Mouse (Mus musculus): ENCODE measurements around the gene Ufc1. TPM values are rescaled to one million over a fixed set of nuclear protein-coding genes. Genes with fewer than 3 reads are reported as not detected.

Gene Ufc1
- total and polyA plus RNA-seq, 3 experiments, result 71.4 to 115 (median 98.4) TPM

GRCm38 (mm10) chr1:171287136-171288081 is 7.4 kb downstream of the Ufc1 start, which contains the start of gene Usp21:
Gene Usp21 (minus strand): TSS chr1:171287991.
- in situ Hi-C loops (cut with MboI; ENCODE audit: low pct_ligation_motif_present, low pct_unique_long_range_greater_than_20kb, low sequenced_read_pairs) (no loop called here), dilution Hi-C loops (cut with MboI; ENCODE audit: extremely low pct_ligation_motif_present, extremely low pct_unique_long_range_greater_than_20kb, low sequenced_read_pairs) (no loop called here)
- H3K36me3 ChIP-seq (replicated peaks in 1 of 2; ENCODE audit: control insufficient read depth in 1 of 2, insufficient read depth in 1 of 2, low read length in 1 of 2), result peaks cover 40 to 70% of the 10 kb centered on the region in 2 experiments
- H3K27me3 ChIP-seq (replicated peaks), result no peaks in the 10 kb centered on the region
- H3K27ac ChIP-seq (ENCODE audit: insufficient read depth, low read depth), result peak within 1 kb of the TSS; percentile 40
- peak within 1 kb of the TSS; percentile 87 for H3K9ac ChIP-seq (ENCODE audit: insufficient read depth, low read depth)
- peaks cover 12% of the 10 kb centered on the region for H3K79me2 ChIP-seq (replicated peaks; ENCODE audit: control insufficient read depth, extremely low read depth, insufficient read depth, poor library complexity, severe bottlenecking)
- H3K4me3 ChIP-seq (replicated peaks in 1 of 3; ENCODE audit: low read depth in 2 of 3, low read length in 2 of 3, poor library complexity in 1 of 3), result peak within 1 kb of the TSS; percentile 70 to 83 (median 81)
- peaks cover 5 to 36% of the 10 kb centered on the region in 2 experiments; a peak in 3 of 4 replicates for H3K4me1 ChIP-seq (ENCODE audit: control insufficient read depth in 1 of 2, insufficient read depth in 2 of 2)
- peak within 1 kb of the TSS; percentile 76 for H3K4me2 ChIP-seq (ENCODE audit: insufficient read depth, low read depth, poor library complexity, severe bottlenecking)
- peak; percentile 91 for DNase-seq (ENCODE audit: extremely low read depth)
- H3K9me3 ChIP-seq (replicated peaks; ENCODE audit: low read length), result no peaks in the 10 kb centered on the region
- TF ChIP-seq MAFK (IDR thresholded peaks at IDR 0.05; ENCODE audit: insufficient replicate concordance, low read length) (no peak), POLR2AphosphoS2 (IDR thresholded peaks at IDR 0.05; ENCODE audit: low read depth, low read length) (peak; percentile 90), SMC3 (IDR thresholded peaks at IDR 0.05; ENCODE audit: low read depth, low read length) (no peak), TCF12 (IDR thresholded peaks at IDR 0.05; ENCODE audit: low read depth, low read length) (peak; percentile 99), IRF4 (IDR thresholded peaks at IDR 0.05; ENCODE audit: low read depth, low read length) (peak; percentile 37; the same call in 1 of the 2 replicates), USF1 (IDR thresholded peaks at IDR 0.05; ENCODE audit: low read depth, low read length) (no peak), TBP (conservative IDR thresholded peaks at IDR 0.05; ENCODE audit: low read depth, low read length) (0 out of 2 replicates have a peak, but pooled peaks have one; percentile 62), ZMIZ1 (IDR thresholded peaks at IDR 0.05; ENCODE audit: low read depth, low read length) (peak; percentile 57; the same call in 1 of the 2 replicates), MAZ (IDR thresholded peaks at IDR 0.05; ENCODE audit: low read depth, low read length) (no peak), NELFE (IDR thresholded peaks at IDR 0.05; ENCODE audit: low read depth, low read length) (peak; percentile 87), ETS1 (conservative IDR thresholded peaks at IDR 0.05; ENCODE audit: low read depth, low read length) (no peak), MAX (IDR thresholded peaks at IDR 0.05; ENCODE audit: low read length) (no peak), MEF2A (IDR thresholded peaks at IDR 0.05; ENCODE audit: borderline replicate concordance, low read depth, low read length) (peak; percentile 54; the same call in 1 of the 2 replicates), JUND (conservative IDR thresholded peaks at IDR 0.05; ENCODE audit: low read depth, low read length) (no peak), ZNF384 (IDR thresholded peaks at IDR 0.05; ENCODE audit: low read depth, low read length) (no peak), MXI1 (IDR thresholded peaks at IDR 0.05; ENCODE audit: low read depth, low read length) (peak; percentile 78), NRF1 (IDR thresholded peaks at IDR 0.05; ENCODE audit: low read depth, low read length) (peak; percentile 95), RCOR1 (conservative IDR thresholded peaks at IDR 0.05; ENCODE audit: low read depth, low read length) (no peak), UBTF (IDR thresholded peaks at IDR 0.05; ENCODE audit: low read depth, low read length) (no peak), GABPA (IDR thresholded peaks at IDR 0.05; ENCODE audit: insufficient replicate concordance, low read depth, low read length) (no peak), PAX5 (IDR thresholded peaks at IDR 0.05; ENCODE audit: low read length) (no peak), ZC3H11A (IDR thresholded peaks at IDR 0.05; ENCODE audit: low read depth, low read length) (no peak), KAT2A (IDR thresholded peaks at IDR 0.05; ENCODE audit: insufficient replicate concordance, low read length) (peak; percentile 77; the same call in 1 of the 2 replicates), CHD2 (IDR thresholded peaks at IDR 0.05; ENCODE audit: low read length) (no peak), ZKSCAN1 (IDR thresholded peaks at IDR 0.05; ENCODE audit: borderline replicate concordance, low read depth, low read length) (no peak), USF2 (conservative IDR thresholded peaks at IDR 0.05; ENCODE audit: low read depth, low read length) (no peak), CTCF (conservative IDR thresholded peaks at IDR 0.05 in 1 of 2, IDR thresholded peaks at IDR 0.05 in 1 of 2; ENCODE audit: low read depth in 2 of 2, low read length in 2 of 2) (no peak), SIN3A (IDR thresholded peaks at IDR 0.05; ENCODE audit: low read length) (peak; percentile 72), RAD21 (IDR thresholded peaks at IDR 0.05; ENCODE audit: low read depth, low read length) (no peak), POLR2A (IDR thresholded peaks at IDR 0.05; ENCODE audit: low read depth, low read length) (peak; percentile 89), HCFC1 (IDR thresholded peaks at IDR 0.05; ENCODE audit: low read depth, low read length) (peak; percentile 88), ELF1 (IDR thresholded peaks at IDR 0.05; ENCODE audit: low read depth, low read length) (peak; percentile 74), BHLHE40 (IDR thresholded peaks at IDR 0.05; ENCODE audit: low read depth, low read length) (no peak), MYC (IDR thresholded peaks at IDR 0.05; ENCODE audit: low read depth, low read length) (no peak), JUN (IDR thresholded peaks at IDR 0.05; ENCODE audit: insufficient read depth, low read depth, low read length) (no peak), CHD1 (IDR thresholded peaks at IDR 0.05; ENCODE audit: low read depth, low read length) (no peak), EP300 (IDR thresholded peaks at IDR 0.05; ENCODE audit: low read length) (no peak), E2F4 (IDR thresholded peaks at IDR 0.05; ENCODE audit: insufficient replicate concordance, low read depth, low read length) (no peak)
